Mouse (Mus musculus): ENCODE data around the gene Kif5c.

DNA sequence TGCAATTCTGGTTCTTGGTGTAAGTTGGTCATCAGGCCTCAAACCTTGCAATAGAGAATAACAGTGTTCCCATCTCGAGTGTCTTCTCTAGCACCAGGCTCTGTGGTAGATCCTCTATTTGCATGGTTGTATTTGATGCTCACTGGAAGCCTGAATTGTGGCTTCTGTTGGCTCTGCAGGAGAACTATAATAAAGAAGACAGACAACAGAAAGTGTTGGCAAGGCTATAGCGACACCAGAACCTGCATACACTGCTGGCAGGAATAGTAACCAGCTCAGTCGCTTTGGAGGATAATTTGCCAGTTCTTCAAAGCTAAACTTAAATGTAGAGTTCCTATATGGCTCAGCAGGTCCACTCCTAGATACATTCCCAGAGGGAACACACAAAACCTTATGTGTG is 38.6 kb downstream of the Kif5c start:
- TF ChIP-seq TAL1 (IDR thresholded peaks at IDR 0.05; ENCODE audit: low read length) (no peak), GATA1 (IDR thresholded peaks at IDR 0.05; ENCODE audit: low read length) (no peak)

Data from erythroblast, embryonic 14.5 days (primary cell).